Mouse (Mus musculus): ENCODE results near the gene Fam131c.
A peak's percentile ranks its signal among the peaks of the same experiment; 100 is the strongest.

Fam131c gene

GRCm38 (mm10) chr4:141360846-141361245, 7.2 kb upstream of the Fam131c start:
- DNase-seq: no peak

- DNase-seq: peak; percentile 92
Observed at GRCm38 (mm10) chr4:141362937-141363548, 5.0 kb upstream of the Fam131c start.

- no peak for DNase-seq
Observed at GRCm38 (mm10) chr4:141365126-141365525, 2.9 kb upstream of the Fam131c start.

- no peak for DNase-seq
Observed at GRCm38 (mm10) chr4:141365876-141366275, 2.1 kb upstream of the Fam131c start.

GRCm38 (mm10) chr4:141372426-141372825, 4.4 kb downstream of the Fam131c start:
- DNase-seq: no peak

GRCm38 (mm10) chr4:141379674-141380073, 11.7 kb downstream of the Fam131c start:
- no peak for DNase-seq

GRCm38 (mm10) chr4:141382406-141382805, 14.4 kb downstream of the Fam131c start:
- peak; percentile 49 for DNase-seq

GRCm38 (mm10) chr4:141385275-141385674, 17.3 kb downstream of the Fam131c start:
- no peak for DNase-seq

GRCm38 (mm10) chr4:141386150-141386549, 18.1 kb downstream of the Fam131c start:
- no peak for DNase-seq

GRCm38 (mm10) chr4:141387093-141387784, 19.2 kb downstream of the Fam131c start:
- DNase-seq: peak; percentile 84

- DNase-seq: no peak
Observed at GRCm38 (mm10) chr4:141387933-141388332, 19.9 kb downstream of the Fam131c start.

- no peak for DNase-seq
Observed at GRCm38 (mm10) chr4:141389366-141390150, 21.5 kb downstream of the Fam131c start.

GRCm38 (mm10) chr4:141391293-141391692, 23.3 kb downstream of the Fam131c start:
- no peak for DNase-seq

- no peak for DNase-seq
Observed at GRCm38 (mm10) chr4:141394751-141395150, 26.7 kb downstream of the Fam131c start.

- DNase-seq: no peak
Observed at GRCm38 (mm10) chr4:141397861-141398260, 29.8 kb downstream of the Fam131c start.

GRCm38 (mm10) chr4:141398545-141398944, 30.5 kb downstream of the Fam131c start, which contains the start of gene Clcnka:
TSS of gene Clcnka (minus strand) at chr4:141398724.
- no peak for DNase-seq

- DNase-seq: no peak
Observed at GRCm38 (mm10) chr4:141400171-141400570, 32.2 kb downstream of the Fam131c start.

GRCm38 (mm10) chr4:141404518-141405313, 36.7 kb downstream of the Fam131c start:
- DNase-seq: peak; percentile 93

- no peak for DNase-seq
Observed at GRCm38 (mm10) chr4:141405314-141405622, 37.2 kb downstream of the Fam131c start.

GRCm38 (mm10) chr4:141406516-141407299, 38.7 kb downstream of the Fam131c start:
- no peak for DNase-seq

- DNase-seq: no peak
Observed at GRCm38 (mm10) chr4:141408577-141408976, 40.6 kb downstream of the Fam131c start.

- no peak for DNase-seq
Observed at GRCm38 (mm10) chr4:141411430-141411992, 43.5 kb downstream of the Fam131c start.

Data from right cerebral cortex, postnatal 4 days (tissue).